ENCODE assay signal across 18 mouse cellular contexts in genomic region chr15:27981764-27982500, GRCm38 (mm10). TPM values are rescaled to one million over a fixed set of nuclear protein-coding genes. Genes with fewer than 3 reads are reported as not detected.
DNase-seq lines count a peak whose midpoint lies in the region; ATAC-seq lines count a peak whose summit lies in the region.
"Had no signal": no experiment of that assay in that cellular context is flagged by ENCODE, and none has a peak within 500 bp of the region (broad histone marks: within the 10 kb centered on the region; RNA-seq: fewer than 3 reads in every experiment).

No protein-coding gene starts in this region.

- 38% methylated on average over 13 of the region's 13 CpGs for WGBS in limb, embryonic 12.5 days
- 60% methylated on average over 13 of the region's 13 CpGs for WGBS in limb, embryonic 10.5 days
- WGBS in neural tube, embryonic 12.5 days: 76% methylated on average over 13 of the region's 13 CpGs

- peaks cover 45% of the 10 kb centered on the region for H3K4me1 ChIP-seq in limb, embryonic 12.5 days (replicated peaks)
- H3K4me1 ChIP-seq in limb, embryonic 10.5 days: peaks cover 40% of the 10 kb centered on the region
- peaks cover 15% of the 10 kb centered on the region for H3K4me1 ChIP-seq in neural tube, embryonic 12.5 days

- 0 out of 2 replicates have a peak overlapping the region, but pooled peaks have one; percentile 18 for H3K27ac ChIP-seq in limb, embryonic 12.5 days
- H3K27ac ChIP-seq in limb, embryonic 10.5 days: no peak overlapping the region; the same call in 1 of the 2 replicates
- 0 out of 2 replicates have a peak overlapping the region, but pooled peaks have one; percentile 26 for H3K27ac ChIP-seq in neural tube, embryonic 12.5 days
- H3K27ac ChIP-seq: hindbrain, embryonic 15.5 days; neural tube, embryonic 13.5 days had no signal

- H3K4me3 ChIP-seq in limb, embryonic 12.5 days (replicated peaks): no peak overlapping the region
- H3K4me3 ChIP-seq in limb, embryonic 10.5 days: no peak overlapping the region
- H3K4me3 ChIP-seq in neural tube, embryonic 12.5 days: no peak overlapping the region
- H3K4me3 ChIP-seq: heart, embryonic 12.5 days; hindbrain, embryonic 15.5 days; neural tube, embryonic 13.5 days had no signal

- H3K27me3 ChIP-seq in limb, embryonic 12.5 days: no peaks in the 10 kb centered on the region
- no peaks in the 10 kb centered on the region for H3K27me3 ChIP-seq in limb, embryonic 10.5 days (ENCODE audit: low read depth, poor library complexity, severe bottlenecking)
- H3K27me3 ChIP-seq in neural tube, embryonic 12.5 days (replicated peaks): no peaks in the 10 kb centered on the region
- H3K27me3 ChIP-seq: heart, embryonic 12.5 days; hindbrain, embryonic 15.5 days; neural tube, embryonic 13.5 days; Patski had no signal

- no peak overlapping the region for H3K9ac ChIP-seq in limb, embryonic 12.5 days (replicated peaks)
- H3K9ac ChIP-seq in neural tube, embryonic 12.5 days: no peak overlapping the region
- H3K9ac ChIP-seq: heart, embryonic 12.5 days; hindbrain, embryonic 15.5 days; neural tube, embryonic 13.5 days had no signal

- intact Hi-C loops in left cerebral cortex, postnatal 10 days (cut with DNase I): no loop called here

- H3K36me3 ChIP-seq in limb, embryonic 12.5 days: no peaks in the 10 kb centered on the region
- no peaks in the 10 kb centered on the region for H3K36me3 ChIP-seq in limb, embryonic 10.5 days
- H3K36me3 ChIP-seq in neural tube, embryonic 12.5 days: no peaks in the 10 kb centered on the region
- H3K36me3 ChIP-seq: heart, embryonic 12.5 days; hindbrain, embryonic 15.5 days; neural tube, embryonic 13.5 days had no signal

- peak; percentile 39 for DNase-seq in embryo, embryonic 11 days
- DNase-seq in embryo, embryonic 10 days (ENCODE audit: low spot score): no peak
- no peak for DNase-seq in limb, embryonic 10.5 days (ENCODE audit: low spot score)
- DNase-seq in neural tube, embryonic 10.5 days (ENCODE audit: extremely low spot score, low spot score): no peak
- DNase-seq in left cerebral cortex, postnatal 10 days (ENCODE audit: extremely low spot score in 1 of 2, low spot score in 2 of 2): no peak
- DNase-seq: cerebellum, adult 11 months; gastrocnemius, postnatal 25 days; kidney, postnatal 14 days; thymus, adult 2 months had no signal

- peak; percentile 45; the same call in 1 of the 2 replicates for ATAC-seq in limb, embryonic 12.5 days (ENCODE audit: insufficient number of reproducible peaks, insufficient read depth, low FRiP score, low TSS enrichment, low read depth)
- no peak for ATAC-seq in neural tube, embryonic 12.5 days (ENCODE audit: low FRiP score, low read depth)
- ATAC-seq in megakaryocyte, adult 5-6 weeks (ENCODE audit: poor library complexity, severe bottlenecking): peak; percentile 82
- ATAC-seq: intestine, postnatal 0 days; midbrain, embryonic 16.5 days; Patski had no signal

- H3K4me2 ChIP-seq in limb, embryonic 12.5 days: 0 out of 2 replicates have a peak overlapping the region, but pooled peaks have one; percentile 0
- H3K4me2 ChIP-seq in neural tube, embryonic 12.5 days (replicated peaks): no peak overlapping the region
- H3K4me2 ChIP-seq: heart, embryonic 12.5 days; hindbrain, embryonic 15.5 days; neural tube, embryonic 13.5 days had no signal

- no peaks in the 10 kb centered on the region for H3K9me3 ChIP-seq in limb, embryonic 12.5 days
- H3K9me3 ChIP-seq in limb, embryonic 10.5 days (replicated peaks): no peaks in the 10 kb centered on the region
- H3K9me3 ChIP-seq in neural tube, embryonic 12.5 days: no peaks in the 10 kb centered on the region
- H3K9me3 ChIP-seq: heart, embryonic 12.5 days; hindbrain, embryonic 15.5 days; neural tube, embryonic 13.5 days had no signal

RNA-seq across cellular contexts. Expression of gene Trio, which starts 43.7 kb away (rescaled TPM):
- 73.6 and 82.3 TPM in 2 replicates for polyA plus RNA-seq in limb, embryonic 12.5 days (2016; fragmentation: Nextera tagmentation; extraction: Ambion mirVana)
- polyA plus RNA-seq in limb, embryonic 10.5 days (2016; fragmentation: Nextera tagmentation; extraction: Ambion mirVana): 31.4 and 38.4 TPM in 2 replicates
- 38.1 and 38.6 TPM in 2 replicates for polyA plus RNA-seq in neural tube, embryonic 12.5 days (2016; fragmentation: Nextera tagmentation; extraction: Ambion mirVana)
- total RNA-seq in megakaryocyte, adult 5-6 weeks (2015): 46.1 and 50.8 TPM in 2 replicates
- 33.9 and 37.3 TPM in 2 replicates for total RNA-seq in megakaryocyte, adult 5-6 weeks (2017)
- 100 to 1,000 TPM; 187 to 198 TPM for total RNA-seq in left cerebral cortex, postnatal 10 days (2021)
